In the genomic region with DNA sequence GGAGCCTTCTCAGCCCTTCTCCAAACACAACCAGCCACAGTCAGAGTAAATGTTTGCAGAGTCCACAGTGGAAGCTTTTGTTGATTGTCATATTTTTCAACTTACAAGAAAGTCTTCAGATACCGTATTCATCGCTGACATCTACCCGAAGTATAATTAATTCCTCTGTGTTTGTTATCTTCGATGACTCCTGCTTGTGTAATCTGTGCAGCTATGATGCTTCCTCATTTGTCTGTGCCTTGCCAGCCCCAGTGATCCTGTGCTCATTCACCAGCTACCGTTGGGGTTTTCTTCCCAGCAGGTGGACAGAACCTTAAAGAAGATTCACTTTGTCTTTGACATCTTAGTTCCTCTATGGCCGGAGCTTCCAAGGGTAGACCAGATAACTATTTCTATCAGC, we compare ENCODE assay signal across 27 mouse cellular contexts. TPM values are rescaled to one million over a fixed set of nuclear protein-coding genes. Genes with fewer than 3 reads are reported as not detected.
DNase-seq lines count a peak whose midpoint lies in the region; ATAC-seq and TF ChIP-seq lines count a peak whose summit lies in the region.
"Had no signal": no experiment of that assay in that cellular context is flagged by ENCODE, and none has a peak within 500 bp of the region (broad histone marks: within the 10 kb centered on the region; RNA-seq: fewer than 3 reads in every experiment).

No protein-coding gene starts in this region.

- H3K27ac ChIP-seq in spleen, adult 2 months (ENCODE audit: insufficient read depth, low read length), result peak overlapping the region; percentile 56; the same call in 1 of the 2 replicates
- no peak overlapping the region for H3K27ac ChIP-seq in hindbrain, embryonic 16.5 days (ENCODE audit: low read depth, low read length)
- H3K27ac ChIP-seq: forebrain, embryonic 13.5 days; heart, embryonic 10.5 days; hindbrain, embryonic 13.5 days; limb, embryonic 13.5 days; lung, embryonic 15.5 days; neural tube, embryonic 13.5 days had no signal

- no peaks in the 10 kb centered on the region for H3K9me3 ChIP-seq in hindbrain, embryonic 16.5 days (ENCODE audit: control insufficient read depth, low read length)
- H3K9me3 ChIP-seq: forebrain, embryonic 13.5 days; heart, embryonic 10.5 days; hindbrain, embryonic 13.5 days; limb, embryonic 13.5 days; lung, embryonic 15.5 days; neural tube, embryonic 13.5 days had no signal

- no peaks in the 10 kb centered on the region for H3K36me3 ChIP-seq in spleen, adult 2 months (ENCODE audit: control insufficient read depth, insufficient read depth, low read length)
- no peaks in the 10 kb centered on the region for H3K36me3 ChIP-seq in hindbrain, embryonic 16.5 days (ENCODE audit: control insufficient read depth, insufficient read depth, low read length)
- H3K36me3 ChIP-seq: lung, embryonic 15.5 days had no signal

- H3K4me3 ChIP-seq in spleen, adult 2 months (ENCODE audit: extremely low read depth, insufficient read depth, insufficient read length), result no peak overlapping the region
- H3K4me3 ChIP-seq in hindbrain, embryonic 16.5 days (ENCODE audit: low read length), result no peak overlapping the region
- H3K4me3 ChIP-seq: forebrain, embryonic 13.5 days; heart, embryonic 10.5 days; hindbrain, embryonic 13.5 days; limb, embryonic 13.5 days; lung, embryonic 15.5 days; neural tube, embryonic 13.5 days had no signal

- 66% methylated on average over 6 of the region's 6 CpGs for WGBS in spleen, adult 2 months
- 85% methylated on average over 6 of the region's 6 CpGs for WGBS in hindbrain, embryonic 16.5 days

- H3K9ac ChIP-seq in hindbrain, embryonic 16.5 days (ENCODE audit: low read depth, low read length), result no peak overlapping the region
- H3K9ac ChIP-seq: forebrain, embryonic 13.5 days; hindbrain, embryonic 13.5 days; limb, embryonic 13.5 days; lung, embryonic 15.5 days; neural tube, embryonic 13.5 days had no signal

- TF ChIP-seq CTCF in spleen, adult 2 months (IDR thresholded peaks at IDR 0.05; ENCODE audit: extremely low read depth, insufficient read depth, insufficient read length, insufficient replicate concordance), result no peak

- H3K27me3 ChIP-seq in spleen, adult 2 months (ENCODE audit: control insufficient read depth, insufficient read depth, low read length), result no peaks in the 10 kb centered on the region
- H3K27me3 ChIP-seq in hindbrain, embryonic 16.5 days (replicated peaks; ENCODE audit: control insufficient read depth, insufficient read depth, low read length), result no peaks in the 10 kb centered on the region
- H3K27me3 ChIP-seq: forebrain, embryonic 13.5 days; hindbrain, embryonic 13.5 days; limb, embryonic 13.5 days; lung, embryonic 15.5 days; neural tube, embryonic 13.5 days had no signal

- no peak for TF ChIP-seq POLR2A in spleen, adult 2 months (IDR thresholded peaks at IDR 0.05; ENCODE audit: low read depth, low read length)

- intact Hi-C loops in heart, postnatal 25 days (cut with DNase I), result no loop called here

- DNase-seq in spleen, adult 2 months (ENCODE audit: low read depth in 1 of 2, low spot score in 2 of 2), result no peak
- DNase-seq in spleen, adult 18-20 months, result no peak
- DNase-seq in heart, postnatal 25 days (ENCODE audit: low spot score), result no peak
- no peak for DNase-seq in heart, adult 9 months (ENCODE audit: low spot score in 2 of 2)
- DNase-seq: adrenal gland, adult 8-10 months; cerebellum, adult 18-20 months; cerebellum, postnatal 10 days; gastrocnemius, postnatal 10 days; heart, postnatal 4 days; kidney, adult 2 months; kidney, postnatal 4 days; lung, postnatal 4 days; right cerebral cortex, postnatal 25 days; thymus, postnatal 4 days had no signal

- peaks cover 2% of the 10 kb centered on the region; the same call in 1 of the 2 replicates for H3K4me1 ChIP-seq in spleen, adult 2 months (ENCODE audit: control insufficient read depth, insufficient read depth, insufficient read length)
- no peaks in the 10 kb centered on the region for H3K4me1 ChIP-seq in hindbrain, embryonic 16.5 days (ENCODE audit: control insufficient read depth, insufficient read depth, low read depth, low read length)
- H3K4me1 ChIP-seq: forebrain, embryonic 13.5 days; hindbrain, embryonic 13.5 days; limb, embryonic 13.5 days; neural tube, embryonic 13.5 days had no signal

- ATAC-seq in granulocyte monocyte progenitor cell, adult 5-6 weeks (replicated peaks; ENCODE audit: poor library complexity, severe bottlenecking), result peak; percentile 84
- ATAC-seq in monocyte, adult 5-6 weeks (replicated peaks; ENCODE audit: insufficient number of reproducible peaks, low FRiP score, low TSS enrichment, poor library complexity, severe bottlenecking), result peak; percentile 59
- no peak for ATAC-seq in hindbrain, embryonic 16.5 days
- ATAC-seq: CD4-positive, CD25-positive, alpha-beta regulatory T cell, adult 4 months; forebrain, embryonic 13.5 days; inflammation-experienced regulatory T-cells, adult 6 months had no signal

- H3K4me2 ChIP-seq in hindbrain, embryonic 16.5 days (ENCODE audit: low read length), result no peak overlapping the region
- H3K4me2 ChIP-seq: forebrain, embryonic 13.5 days; hindbrain, embryonic 13.5 days; limb, embryonic 13.5 days; liver, embryonic 11.5 days; lung, embryonic 15.5 days; midbrain, embryonic 11.5 days; neural tube, embryonic 13.5 days had no signal

RNA-seq across cellular contexts. Expression of a gene that starts 37.4 kb away (rescaled TPM):
- 21.6 and 35.2 TPM in 2 replicates for polyA plus RNA-seq in spleen, adult 2 months (2012; rRNA removed)
- 100 and 123 TPM in 2 replicates for total RNA-seq in granulocyte monocyte progenitor cell, adult 5-6 weeks (2014; fragmentation: Nextera tagmentation)
- 75.5 and 83.9 TPM in 2 replicates for total RNA-seq in granulocyte monocyte progenitor cell, adult 5-6 weeks (2017)
- 45.6 to 52.8 TPM (median 49.3 TPM) in 3 replicates for total RNA-seq in monocyte, adult 5-6 weeks (2017)
- total RNA-seq in heart, postnatal 25 days (2021), result 10 to 100 TPM; 11.4 to 13.0 TPM
- polyA plus RNA-seq in hindbrain, embryonic 16.5 days (2015; fragmentation: Nextera tagmentation; extraction: Ambion mirVana), result 3.4 and 5.4 TPM in 2 replicates
